In the genomic region with DNA sequence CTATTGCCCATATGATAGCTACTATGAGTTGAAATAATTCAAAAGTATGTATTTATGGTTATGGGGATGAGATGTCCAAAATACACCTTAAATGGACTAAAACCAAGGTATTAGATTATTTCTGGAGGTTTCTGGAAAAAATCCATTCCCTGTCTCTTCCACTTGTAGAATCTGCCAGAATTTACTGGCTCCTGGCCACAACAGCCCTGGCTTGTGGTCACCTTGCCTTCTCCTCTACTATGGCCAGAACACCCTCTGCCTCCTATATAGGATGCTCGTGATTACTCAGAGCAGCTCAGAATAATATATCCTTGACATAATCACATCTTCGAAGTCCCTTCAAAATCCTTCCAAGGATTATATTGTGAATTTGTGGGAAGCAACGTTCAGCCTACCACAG, we compare ENCODE assay signal across 29 mouse cellular contexts. TPM values are rescaled to one million over a fixed set of nuclear protein-coding genes. Genes with fewer than 3 reads are reported as not detected.
"Had no signal": no experiment of that assay in that cellular context is flagged by ENCODE, and none has a peak within 500 bp of the region (broad histone marks: within the 10 kb centered on the region; RNA-seq: fewer than 3 reads in every experiment).

No protein-coding gene starts in this region.

- H3K4me2 ChIP-seq: heart, embryonic 13.5 days; heart, embryonic 15.5 days; hindbrain, embryonic 13.5 days; hindbrain, embryonic 15.5 days; kidney, embryonic 15.5 days; limb, embryonic 13.5 days; limb, embryonic 15.5 days; liver, embryonic 12.5 days had no signal

- H3K36me3 ChIP-seq: heart, embryonic 10.5 days; heart, embryonic 13.5 days; heart, embryonic 15.5 days; hindbrain, embryonic 13.5 days; hindbrain, embryonic 15.5 days; kidney, embryonic 15.5 days; limb, embryonic 13.5 days; limb, embryonic 15.5 days; liver, embryonic 12.5 days had no signal

- H3K27me3 ChIP-seq: heart, embryonic 13.5 days; heart, embryonic 15.5 days; hindbrain, embryonic 13.5 days; hindbrain, embryonic 15.5 days; kidney, embryonic 15.5 days; limb, embryonic 13.5 days; limb, embryonic 15.5 days; liver, embryonic 12.5 days had no signal

- H3K9ac ChIP-seq: heart, embryonic 13.5 days; heart, embryonic 15.5 days; hindbrain, embryonic 13.5 days; hindbrain, embryonic 15.5 days; kidney, embryonic 15.5 days; limb, embryonic 13.5 days; limb, embryonic 15.5 days; liver, embryonic 12.5 days; liver, embryonic 14.5 days had no signal

- H3K4me3 ChIP-seq: heart, embryonic 10.5 days; heart, embryonic 13.5 days; heart, embryonic 15.5 days; hindbrain, embryonic 13.5 days; hindbrain, embryonic 15.5 days; kidney, embryonic 15.5 days; limb, embryonic 13.5 days; limb, embryonic 15.5 days; liver, embryonic 12.5 days had no signal

- DNase-seq: gastrocnemius, postnatal 14 days; gastrocnemius, postnatal 36 days; heart, adult 18-20 months; heart, postnatal 14 days; heart, postnatal 36 days; kidney, adult 11 months; kidney, adult 2 months; kidney, adult 9 months; kidney, postnatal 14 days; kidney, postnatal 36 days; layer of hippocampus, adult 9-11 months; layer of hippocampus, postnatal 36 days; left cerebral cortex, postnatal 4 days had no signal

- ATAC-seq: hindbrain, postnatal 0 days; intestine, embryonic 16.5 days; liver, embryonic 12.5 days had no signal

- H3K9me3 ChIP-seq: heart, embryonic 10.5 days; heart, embryonic 13.5 days; heart, embryonic 15.5 days; hindbrain, embryonic 13.5 days; hindbrain, embryonic 15.5 days; kidney, embryonic 15.5 days; limb, embryonic 13.5 days; limb, embryonic 15.5 days; liver, embryonic 12.5 days had no signal

- H3K27ac ChIP-seq: heart, embryonic 10.5 days; heart, embryonic 13.5 days; heart, embryonic 15.5 days; hindbrain, embryonic 13.5 days; hindbrain, embryonic 15.5 days; hindbrain, postnatal 0 days; kidney, embryonic 15.5 days; kidney, postnatal 0 days; limb, embryonic 13.5 days; limb, embryonic 15.5 days; liver, embryonic 12.5 days; liver, embryonic 14.5 days had no signal

- H3K4me1 ChIP-seq: hindbrain, embryonic 13.5 days; hindbrain, embryonic 15.5 days; kidney, embryonic 15.5 days; limb, embryonic 13.5 days; limb, embryonic 15.5 days; liver, embryonic 12.5 days had no signal

RNA-seq across cellular contexts. Expression of gene Gm2115, which starts 35.5 kb away (rescaled TPM):
- total RNA-seq: hematopoietic stem cell, adult 5-6 weeks; liver, adult 2 months had no signal
- polyA plus RNA-seq: heart, postnatal 0 days; liver, embryonic 14.5 days had no signal
